Mouse (Mus musculus): ENCODE results near the gene Ulk1. TPM values are rescaled to one million over a fixed set of nuclear protein-coding genes. Genes with fewer than 3 reads are reported as not detected.

Ulk1 gene
- polyA plus RNA-seq, 1 experiment from 2014 or later = 12.0 TPM

DNA sequence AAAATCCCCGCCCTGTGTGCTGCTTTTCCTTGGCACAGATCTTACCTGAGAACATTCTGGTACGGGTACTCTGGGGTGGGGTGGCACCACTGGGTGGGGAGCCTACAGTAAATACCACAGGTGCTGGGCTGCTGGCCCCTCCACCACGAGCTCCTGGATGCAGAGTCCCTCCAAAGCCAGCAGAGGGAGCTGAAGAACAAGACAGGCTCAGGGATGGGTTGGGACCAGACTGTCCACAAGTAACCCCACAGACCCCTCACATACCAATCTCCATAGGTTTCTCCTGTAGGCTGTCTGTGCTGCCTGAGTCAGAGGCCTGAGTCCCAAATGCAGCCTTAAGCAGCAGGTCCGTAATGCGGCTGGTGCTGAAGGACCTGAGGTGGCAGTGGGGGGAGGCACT, 21.2 kb downstream of the Ulk1 start:
- peak; percentile 54 for ATAC-seq (ENCODE audit: insufficient read depth, low FRiP score)
- 68% methylated on average over 5 of the region's 5 CpGs for WGBS
- H3K4me1 ChIP-seq (ENCODE audit: control insufficient read depth, insufficient read depth, low read length) = no peaks in the 10 kb centered on the region
- H3K36me3 ChIP-seq (ENCODE audit: control insufficient read depth, insufficient read depth, low read length) = peaks cover 41% of the 10 kb centered on the region
- H3K9me3 ChIP-seq (replicated peaks; ENCODE audit: control insufficient read depth, low read length) = no peaks in the 10 kb centered on the region
- H3K27ac ChIP-seq (ENCODE audit: low read length) = no peak overlapping the region
- no peak overlapping the region for H3K4me3 ChIP-seq (replicated peaks; ENCODE audit: low read length)
- H3K27me3 ChIP-seq (ENCODE audit: control insufficient read depth, insufficient read depth, low read length) = no peaks in the 10 kb centered on the region
- no peak overlapping the region for H3K4me2 ChIP-seq (ENCODE audit: low read depth, low read length)
- H3K9ac ChIP-seq (ENCODE audit: low read length) = no peak overlapping the region

DNA sequence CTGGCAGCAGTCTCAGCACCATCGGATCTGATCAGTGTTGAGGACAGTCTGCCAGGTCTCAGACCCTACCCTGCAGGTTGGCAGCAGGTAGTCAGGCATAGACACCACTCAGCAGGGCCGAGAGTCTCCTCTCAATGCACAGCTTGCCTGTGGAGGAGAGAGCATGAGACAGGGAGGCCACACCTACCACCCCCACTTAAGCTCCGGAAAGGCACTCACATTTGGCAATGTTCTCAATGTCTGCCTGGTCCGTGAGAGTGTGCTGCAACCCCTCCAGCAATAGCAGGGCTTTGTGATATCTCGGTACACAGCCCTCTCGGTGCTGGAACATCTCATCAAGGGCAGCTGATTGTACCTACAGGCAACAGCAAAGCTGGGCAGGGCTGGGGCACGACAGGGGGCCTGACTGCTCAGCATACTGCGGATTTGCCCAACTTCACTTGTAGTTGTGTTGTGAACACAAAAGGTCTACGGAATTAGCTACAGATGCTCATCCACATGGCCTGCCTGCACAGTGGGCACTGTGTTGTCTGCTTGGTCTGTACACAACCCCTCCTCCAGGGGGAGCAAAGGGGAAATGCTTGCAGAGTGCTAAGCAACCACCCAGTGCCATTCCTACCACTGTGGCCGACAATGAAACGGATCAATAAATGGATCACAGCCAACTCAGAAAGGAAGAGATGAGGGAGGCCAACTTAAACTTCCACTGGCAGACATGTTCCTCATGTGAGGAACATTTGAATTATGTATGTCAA, 23.6 kb downstream of the Ulk1 start:
- Histone ChIP-seq H3K4me3 (replicated peaks; ENCODE audit: low read length) (no peak overlapping the region), H3K9ac (ENCODE audit: low read length) (no peak overlapping the region), H3K4me2 (ENCODE audit: low read depth, low read length) (no peak overlapping the region), H3K27me3 (ENCODE audit: control insufficient read depth, insufficient read depth, low read length) (no peaks in the 10 kb centered on the region), H3K9me3 (replicated peaks; ENCODE audit: control insufficient read depth, low read length) (no peaks in the 10 kb centered on the region), H3K4me1 (ENCODE audit: control insufficient read depth, insufficient read depth, low read length) (no peaks in the 10 kb centered on the region), H3K27ac (ENCODE audit: low read length) (no peak overlapping the region), H3K36me3 (ENCODE audit: control insufficient read depth, insufficient read depth, low read length) (peaks cover 32% of the 10 kb centered on the region)
- WGBS = 80% methylated on average over 11 of the region's 11 CpGs
- ATAC-seq (ENCODE audit: insufficient read depth, low FRiP score) = peak; percentile 71; the same call in 1 of the 2 replicates

DNA sequence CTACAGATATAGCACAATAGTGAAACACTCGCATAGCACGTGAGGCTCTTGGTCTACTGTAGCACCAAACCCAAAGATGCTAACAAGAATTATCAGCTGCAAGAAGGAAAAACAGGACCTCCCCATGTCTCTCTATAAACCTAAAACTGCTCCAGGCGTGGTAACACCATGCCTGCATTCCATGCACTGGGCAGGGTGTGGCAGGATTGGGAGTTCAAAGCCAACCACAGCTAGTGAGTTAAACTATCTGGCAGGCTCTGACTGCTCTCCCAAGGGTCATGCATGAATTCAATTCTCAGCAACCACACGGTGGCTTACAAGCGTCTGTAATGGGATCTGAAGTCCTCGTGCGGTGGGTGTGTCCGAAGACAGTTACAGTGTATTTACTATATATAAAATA, 26.7 kb downstream of the Ulk1 start:
- Histone ChIP-seq H3K4me2 (ENCODE audit: low read depth, low read length) (no peak overlapping the region), H3K4me1 (ENCODE audit: control insufficient read depth, insufficient read depth, low read length) (peaks cover 15% of the 10 kb centered on the region), H3K36me3 (ENCODE audit: control insufficient read depth, insufficient read depth, low read length) (peaks cover 15% of the 10 kb centered on the region), H3K4me3 (replicated peaks; ENCODE audit: low read length) (no peak overlapping the region), H3K27ac (ENCODE audit: low read length) (no peak overlapping the region), H3K9ac (ENCODE audit: low read length) (no peak overlapping the region), H3K27me3 (ENCODE audit: control insufficient read depth, insufficient read depth, low read length) (no peaks in the 10 kb centered on the region), H3K9me3 (replicated peaks; ENCODE audit: control insufficient read depth, low read length) (no peaks in the 10 kb centered on the region)
- ATAC-seq (ENCODE audit: insufficient read depth, low FRiP score) = no peak
- 63% methylated on average over 8 of the region's 8 CpGs for WGBS

DNA sequence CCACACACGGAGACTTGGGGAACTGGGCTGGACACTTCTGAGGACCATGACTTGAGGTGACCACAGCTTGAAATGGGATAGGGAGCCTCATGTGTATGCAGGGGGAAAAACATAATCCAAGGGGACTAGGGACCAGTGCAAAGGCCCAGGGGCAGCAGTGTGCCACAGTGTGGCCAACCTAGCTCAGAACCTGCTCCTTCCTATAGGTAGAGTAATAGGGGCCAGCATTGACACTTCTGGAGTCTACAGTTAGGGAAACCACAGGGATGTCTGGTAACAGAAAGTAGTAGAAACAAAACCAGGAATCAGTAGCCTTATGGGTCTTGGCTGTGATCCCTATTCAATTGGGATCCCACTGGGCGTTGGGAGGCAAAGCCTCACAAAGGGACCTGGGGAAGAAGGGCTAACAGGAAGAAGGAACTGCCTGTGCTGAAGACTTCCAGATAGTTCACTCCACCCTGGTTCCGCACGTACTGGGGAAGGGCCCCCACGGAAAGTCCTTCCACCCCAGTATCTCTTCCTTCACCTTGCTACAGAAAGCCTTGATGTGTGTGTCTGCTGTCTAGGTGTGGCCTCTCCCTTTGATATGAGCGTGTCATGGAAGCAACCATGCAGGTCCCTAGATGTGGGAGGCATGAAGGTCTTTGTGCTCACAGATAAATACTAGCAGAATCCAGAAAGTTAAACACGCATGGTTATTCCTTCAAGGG, 28.2 kb downstream of the Ulk1 start:
- Histone ChIP-seq H3K4me3 (replicated peaks; ENCODE audit: low read length) (no peak overlapping the region), H3K27me3 (ENCODE audit: control insufficient read depth, insufficient read depth, low read length) (no peaks in the 10 kb centered on the region), H3K27ac (ENCODE audit: low read length) (no peak overlapping the region), H3K9ac (ENCODE audit: low read length) (0 out of 2 replicates have a peak overlapping the region, but pooled peaks have one; percentile 88), H3K9me3 (replicated peaks; ENCODE audit: control insufficient read depth, low read length) (no peaks in the 10 kb centered on the region), H3K36me3 (ENCODE audit: control insufficient read depth, insufficient read depth, low read length) (0 out of 2 replicates have a peak, but pooled peaks cover 4% of the 10 kb centered on the region), H3K4me1 (ENCODE audit: control insufficient read depth, insufficient read depth, low read length) (peaks cover 15% of the 10 kb centered on the region), H3K4me2 (ENCODE audit: low read depth, low read length) (no peak overlapping the region)
- 74% methylated on average over 7 of the region's 7 CpGs for WGBS
- ATAC-seq (ENCODE audit: insufficient read depth, low FRiP score) = no peak

DNA sequence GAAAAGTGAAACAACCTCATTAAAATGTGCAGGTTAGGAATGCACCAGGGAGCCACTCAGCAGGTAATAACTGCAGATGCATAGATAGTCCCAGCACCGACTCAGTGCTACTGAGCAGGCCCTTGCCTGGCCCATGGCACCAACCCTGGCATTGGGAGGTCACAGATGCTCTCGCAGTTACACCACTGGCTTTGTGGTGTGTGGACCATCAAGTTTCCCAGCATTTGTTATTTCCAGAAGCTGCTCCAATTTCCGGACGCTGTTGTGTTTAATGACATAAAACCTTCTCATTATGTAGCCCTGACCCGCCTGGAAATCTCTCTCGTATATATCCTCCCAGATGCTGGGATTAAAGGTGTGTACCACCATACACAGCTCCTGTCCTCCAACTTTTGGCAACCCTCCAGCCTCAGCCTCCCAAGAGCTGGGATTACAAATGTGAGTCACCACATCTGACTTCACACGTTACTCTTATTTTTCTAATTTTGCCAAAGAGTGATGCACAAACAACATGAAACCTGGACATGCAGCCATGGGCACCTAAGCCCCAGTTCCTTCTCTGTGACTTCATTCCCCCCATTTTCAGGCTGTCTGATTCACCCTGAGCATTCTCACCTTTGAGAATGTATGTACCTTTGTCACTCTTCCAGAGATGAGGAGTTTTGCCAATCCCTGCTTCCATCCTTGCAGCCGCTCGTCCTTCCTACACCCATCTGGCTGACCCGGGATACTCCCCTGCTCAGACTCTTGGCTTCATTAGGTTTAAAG, 29.0 kb downstream of the Ulk1 start:
- Histone ChIP-seq H3K4me3 (replicated peaks; ENCODE audit: low read length) (peak overlapping the region; percentile 85), H3K4me1 (ENCODE audit: control insufficient read depth, insufficient read depth, low read length) (peaks cover 15% of the 10 kb centered on the region), H3K4me2 (ENCODE audit: low read depth, low read length) (peak overlapping the region; percentile 83), H3K9ac (ENCODE audit: low read length) (peak overlapping the region; percentile 88), H3K27ac (ENCODE audit: low read length) (peak overlapping the region; percentile 79), H3K36me3 (ENCODE audit: control insufficient read depth, insufficient read depth, low read length) (0 out of 2 replicates have a peak, but pooled peaks cover 3% of the 10 kb centered on the region), H3K9me3 (replicated peaks; ENCODE audit: control insufficient read depth, low read length) (no peaks in the 10 kb centered on the region), H3K27me3 (ENCODE audit: control insufficient read depth, insufficient read depth, low read length) (no peaks in the 10 kb centered on the region)
- WGBS = 48% methylated on average over 10 of the region's 10 CpGs
- peak; percentile 19; the same call in 1 of the 2 replicates for ATAC-seq (ENCODE audit: insufficient read depth, low FRiP score)

DNA sequence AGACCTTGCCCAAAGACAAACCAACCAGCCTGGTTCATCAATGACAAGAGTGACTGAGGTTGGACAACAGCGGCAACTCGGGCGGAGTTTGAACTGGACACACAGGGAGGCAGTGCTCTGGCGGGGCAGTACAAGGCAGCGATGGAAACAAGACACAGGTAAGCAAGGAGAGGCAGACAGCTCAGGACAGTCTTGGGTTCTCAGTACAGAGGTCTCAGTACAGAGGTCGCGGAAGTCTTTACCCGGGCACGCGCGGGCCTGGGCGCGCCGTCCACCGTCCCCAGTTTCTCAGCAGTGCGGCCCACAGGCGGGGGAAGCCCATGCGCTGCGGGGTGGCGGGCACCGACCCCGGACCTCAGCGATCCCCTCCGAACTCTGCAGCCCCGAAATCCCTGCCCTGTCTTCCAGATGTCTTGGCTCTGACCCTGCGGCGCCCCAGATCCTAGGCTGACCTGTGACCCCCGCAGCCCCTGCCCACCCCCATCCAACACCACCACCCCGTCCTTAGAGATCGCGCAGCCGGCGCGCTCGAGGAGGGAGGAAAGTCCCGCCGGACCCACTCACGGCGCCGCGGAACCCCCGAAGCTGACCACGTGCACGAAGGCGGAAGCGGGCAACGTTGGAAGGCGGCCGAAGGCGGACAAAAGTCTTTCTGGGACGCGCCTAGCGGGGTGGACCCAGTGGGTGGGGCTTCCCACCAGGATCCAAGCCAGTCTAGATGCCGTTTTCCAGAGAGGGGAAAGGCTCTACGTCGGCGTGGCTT, 29.7 kb downstream of the Ulk1 start, which contains the start of gene Pus1:
TSS of gene Pus1 (minus strand) at position 662 of the 763 bp plus-strand sequence.
- no peaks in the 10 kb centered on the region for H3K9me3 ChIP-seq (replicated peaks; ENCODE audit: control insufficient read depth, low read length)
- peak within 1 kb of the TSS; percentile 79 for H3K27ac ChIP-seq (ENCODE audit: low read length)
- H3K9ac ChIP-seq (ENCODE audit: low read length) = peak within 1 kb of the TSS; percentile 88
- WGBS = under 1% methylated on average over 57 of the region's 57 CpGs
- peak; percentile 93 for ATAC-seq (ENCODE audit: insufficient read depth, low FRiP score)
- peak within 1 kb of the TSS; percentile 85 for H3K4me3 ChIP-seq (replicated peaks; ENCODE audit: low read length)
- H3K36me3 ChIP-seq (ENCODE audit: control insufficient read depth, insufficient read depth, low read length) = no peaks in the 10 kb centered on the region
- H3K27me3 ChIP-seq (ENCODE audit: control insufficient read depth, insufficient read depth, low read length) = no peaks in the 10 kb centered on the region
- H3K4me2 ChIP-seq (ENCODE audit: low read depth, low read length) = peak within 1 kb of the TSS; percentile 83
- H3K4me1 ChIP-seq (ENCODE audit: control insufficient read depth, insufficient read depth, low read length) = peaks cover 15% of the 10 kb centered on the region

DNA sequence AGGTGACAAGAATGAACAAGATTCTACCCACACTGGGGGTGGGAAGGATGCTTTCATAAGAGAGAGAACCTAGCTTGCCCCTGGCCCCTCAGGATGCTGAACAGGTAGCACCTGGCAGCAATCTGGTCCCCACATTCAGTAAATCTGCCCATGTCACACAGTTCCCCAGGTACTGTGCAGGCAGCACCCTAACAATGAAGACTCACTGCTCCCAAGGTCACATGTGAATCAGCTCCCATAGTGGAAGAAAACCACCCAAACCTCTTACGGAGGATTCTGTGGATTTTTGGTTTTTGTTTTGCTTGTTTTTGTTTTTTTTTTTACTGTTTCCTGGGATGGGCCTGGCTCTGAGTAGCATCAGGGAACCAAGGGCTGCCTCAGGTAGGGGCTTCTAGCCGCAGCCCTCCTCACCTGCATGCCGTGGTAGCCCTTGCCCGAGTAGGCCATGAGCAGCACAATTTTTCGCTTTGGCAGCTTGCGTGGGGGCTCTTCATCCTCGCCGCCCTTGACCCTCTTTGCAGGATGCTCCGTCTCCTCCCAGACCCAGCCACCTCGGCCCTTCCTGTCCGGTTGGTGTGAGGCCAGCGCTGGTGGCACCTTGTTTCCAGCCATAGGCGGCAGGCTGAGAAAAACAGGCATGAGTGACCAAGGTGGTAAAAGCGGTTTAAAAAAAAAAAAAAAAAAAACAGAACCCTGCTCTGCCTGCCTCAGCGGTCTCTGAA, 30.5 kb downstream of the Ulk1 start:
- H3K9ac ChIP-seq (ENCODE audit: low read length) = peak overlapping the region; percentile 88
- H3K9me3 ChIP-seq (replicated peaks; ENCODE audit: control insufficient read depth, low read length) = no peaks in the 10 kb centered on the region
- WGBS = 17% methylated on average over 15 of the region's 15 CpGs
- H3K27me3 ChIP-seq (ENCODE audit: control insufficient read depth, insufficient read depth, low read length) = no peaks in the 10 kb centered on the region
- H3K4me3 ChIP-seq (replicated peaks; ENCODE audit: low read length) = peak overlapping the region; percentile 85
- peaks cover 6% of the 10 kb centered on the region for H3K36me3 ChIP-seq (ENCODE audit: control insufficient read depth, insufficient read depth, low read length)
- peak overlapping the region; percentile 62; the same call in 1 of the 2 replicates for H3K27ac ChIP-seq (ENCODE audit: low read length)
- no peak for ATAC-seq (ENCODE audit: insufficient read depth, low FRiP score)
- peaks cover 15% of the 10 kb centered on the region for H3K4me1 ChIP-seq (ENCODE audit: control insufficient read depth, insufficient read depth, low read length)
- peak overlapping the region; percentile 83 for H3K4me2 ChIP-seq (ENCODE audit: low read depth, low read length)

DNA sequence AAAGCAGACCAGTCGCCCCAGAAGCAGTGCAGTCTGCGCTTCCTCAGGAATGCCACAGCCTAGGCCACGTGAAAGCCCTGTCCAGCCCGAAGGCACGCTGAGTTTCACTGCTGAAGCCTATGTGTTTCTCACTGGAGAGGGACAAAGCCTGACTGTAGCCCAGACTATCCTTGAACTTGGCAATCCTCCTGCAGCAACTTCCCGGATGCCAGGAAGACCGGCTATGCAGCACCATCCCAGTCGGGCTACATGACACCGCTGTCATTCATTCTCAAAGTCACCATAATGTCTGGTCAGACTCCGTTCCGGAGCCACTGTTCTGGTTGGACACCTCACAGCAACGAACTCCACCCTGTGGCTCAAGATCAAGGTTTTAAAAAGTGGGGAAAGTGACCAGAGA, 31.6 kb downstream of the Ulk1 start:
- peaks cover 15% of the 10 kb centered on the region for H3K4me1 ChIP-seq (ENCODE audit: control insufficient read depth, insufficient read depth, low read length)
- WGBS = 89% methylated on average over 12 of the region's 12 CpGs
- no peaks in the 10 kb centered on the region for H3K27me3 ChIP-seq (ENCODE audit: control insufficient read depth, insufficient read depth, low read length)
- ATAC-seq (ENCODE audit: insufficient read depth, low FRiP score) = no peak
- H3K27ac ChIP-seq (ENCODE audit: low read length) = no peak overlapping the region
- no peak overlapping the region for H3K4me2 ChIP-seq (ENCODE audit: low read depth, low read length)
- H3K36me3 ChIP-seq (ENCODE audit: control insufficient read depth, insufficient read depth, low read length) = peaks cover 14% of the 10 kb centered on the region
- H3K4me3 ChIP-seq (replicated peaks; ENCODE audit: low read length) = no peak overlapping the region
- H3K9ac ChIP-seq (ENCODE audit: low read length) = no peak overlapping the region
- no peaks in the 10 kb centered on the region for H3K9me3 ChIP-seq (replicated peaks; ENCODE audit: control insufficient read depth, low read length)
